Mouse (Mus musculus): Measurements from ENCODE around the gene Zfp462.
"Not testable (repeated sequence)": the region's sequence is repeated elsewhere in the genome, so short reads cannot be mapped to it uniquely, and the experiment has no call there.

The Zfp462 gene

DNA sequence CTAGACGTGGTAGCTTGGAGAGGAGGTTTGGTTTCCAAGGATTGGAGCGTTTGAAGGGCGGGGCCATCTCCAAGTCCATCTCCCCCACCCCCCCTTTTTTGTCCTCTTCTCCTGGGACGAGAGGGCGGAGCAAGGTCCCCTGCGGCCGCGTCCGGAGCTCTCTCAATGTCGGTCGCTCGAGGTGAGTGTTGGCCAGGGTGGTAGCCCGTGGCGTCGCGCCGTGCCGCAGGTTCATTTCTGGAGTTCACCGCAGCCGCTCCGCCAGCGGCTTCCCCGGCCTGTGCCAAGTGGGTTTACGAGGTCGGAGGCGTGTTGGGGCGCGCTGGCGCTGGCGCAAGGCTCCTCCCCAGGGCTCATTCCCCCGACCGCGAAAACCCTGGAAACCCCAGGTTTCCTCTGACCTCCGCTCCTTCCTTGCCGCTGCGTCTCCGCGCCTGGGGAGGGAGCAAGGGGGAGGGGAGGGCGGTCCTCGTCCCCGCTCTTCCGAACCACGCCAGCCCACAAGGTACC lies at the start of gene Zfp462:
TSS of gene Zfp462 (plus strand) at position 128 of the 510 bp plus-strand sequence.
- CTCF ChIA-PET: interaction anchor here (0.7 kb wide), 1 partner anchor 406 kb away, joined by 3 read pairs; no protein-coding TSS in a partner anchor

DNA sequence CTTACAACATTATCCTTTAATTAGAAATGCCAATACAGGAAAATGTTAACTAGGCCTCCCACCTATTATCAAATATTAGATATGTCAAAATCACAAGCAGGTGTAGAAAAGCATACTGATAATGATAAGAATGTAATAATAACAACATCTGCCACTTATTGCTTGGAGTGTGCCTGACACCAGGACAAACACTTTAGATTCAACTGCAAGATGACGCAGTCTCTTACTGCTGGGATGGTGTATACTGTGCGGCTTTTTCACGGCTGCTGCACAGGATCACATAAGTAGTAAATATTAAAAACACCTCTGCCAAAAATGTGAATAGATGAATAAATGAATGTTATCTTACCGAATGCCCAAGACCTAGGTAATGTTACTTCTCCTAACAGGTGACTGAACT lies 48.8 kb upstream of the Zfp462 start:
- CTCF ChIA-PET: no interaction called here

DNA sequence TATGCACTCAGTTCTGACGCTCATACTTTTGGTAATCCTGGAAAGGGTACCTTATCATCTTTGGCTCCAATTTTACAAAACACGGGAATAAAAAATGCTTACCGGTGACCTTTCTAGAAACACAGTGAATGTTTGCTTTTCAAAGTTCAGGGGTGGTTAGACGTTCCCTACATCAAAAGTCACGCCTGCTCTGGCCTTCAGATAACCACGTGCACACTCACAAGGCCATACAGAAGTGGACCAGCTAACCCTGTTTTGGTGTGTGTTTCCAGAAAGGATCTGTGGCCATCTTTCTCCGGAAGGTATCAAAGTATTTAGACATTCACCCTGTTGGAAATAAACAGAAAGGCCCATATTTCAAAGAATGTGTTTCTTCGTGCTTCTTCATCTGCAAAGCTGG lies 40.2 kb upstream of the Zfp462 start:
- CTCF ChIA-PET: no interaction called here

DNA sequence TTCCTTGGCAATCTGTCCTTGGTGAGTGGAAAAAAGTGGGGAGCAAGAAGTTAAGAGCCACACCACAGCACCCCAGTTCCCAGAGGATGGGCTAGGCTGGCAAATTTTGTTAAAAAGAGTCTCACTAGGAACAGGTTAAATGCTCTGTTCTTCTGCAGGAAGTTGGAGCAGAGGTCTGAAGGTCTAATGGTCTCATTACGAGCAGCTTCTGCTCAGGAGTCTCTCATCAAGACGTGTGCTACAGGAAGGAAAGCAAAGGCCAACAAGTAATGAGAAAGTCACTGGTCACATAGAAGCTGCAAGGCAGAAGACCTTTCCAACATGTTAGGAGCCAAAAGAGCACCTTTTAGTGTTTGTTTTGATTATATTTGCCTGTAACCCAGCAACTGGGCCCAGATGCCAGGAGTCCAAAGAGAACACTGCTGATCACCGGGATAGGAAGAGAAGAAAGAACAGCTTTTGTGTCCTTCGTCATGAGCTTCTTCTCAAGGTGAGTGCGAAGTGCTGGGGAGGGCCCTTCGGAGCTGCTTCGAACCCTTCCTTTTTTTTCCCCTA lies 39.4 kb upstream of the Zfp462 start:
- CTCF ChIA-PET: no interaction called here

DNA sequence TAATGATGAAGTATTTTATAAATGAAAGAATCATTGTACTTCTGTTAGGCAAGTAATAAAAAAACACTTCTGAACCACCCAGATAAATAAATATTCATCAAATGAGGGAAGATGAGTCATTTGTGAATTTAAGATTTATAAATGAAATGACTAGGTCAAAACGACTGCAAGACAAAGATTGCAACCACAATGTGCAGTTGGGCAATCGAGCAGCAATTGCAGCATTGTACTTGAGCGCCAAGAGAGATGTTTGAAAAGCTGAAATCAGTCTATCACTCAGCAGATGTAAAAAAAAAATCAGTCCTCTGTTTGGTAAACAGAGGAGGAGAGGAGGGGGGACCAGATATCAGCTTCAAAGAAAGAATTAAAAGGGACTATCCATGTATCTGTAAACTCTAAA lies 34.5 kb upstream of the Zfp462 start:
- CTCF ChIA-PET: no interaction called here

DNA sequence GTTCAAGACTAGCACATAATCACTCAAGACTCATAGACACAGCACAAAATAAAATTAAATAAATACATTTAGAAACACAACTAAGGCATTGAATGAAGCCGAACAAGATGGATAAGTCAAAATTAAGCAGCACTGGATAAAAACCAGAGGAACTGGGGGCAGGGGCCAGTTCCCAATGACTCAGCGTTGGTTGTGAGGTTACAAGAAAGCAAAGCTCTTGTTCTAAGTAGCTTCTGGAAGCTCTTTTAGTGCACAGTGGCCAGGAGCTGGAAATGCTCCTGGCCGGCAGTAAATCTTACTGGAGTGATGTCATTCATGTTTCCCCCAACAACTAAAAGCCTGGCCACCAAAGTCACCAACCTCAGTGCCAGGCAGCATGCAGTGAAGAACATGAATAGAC lies 26.6 kb upstream of the Zfp462 start:
- CTCF ChIA-PET: no interaction called here

DNA sequence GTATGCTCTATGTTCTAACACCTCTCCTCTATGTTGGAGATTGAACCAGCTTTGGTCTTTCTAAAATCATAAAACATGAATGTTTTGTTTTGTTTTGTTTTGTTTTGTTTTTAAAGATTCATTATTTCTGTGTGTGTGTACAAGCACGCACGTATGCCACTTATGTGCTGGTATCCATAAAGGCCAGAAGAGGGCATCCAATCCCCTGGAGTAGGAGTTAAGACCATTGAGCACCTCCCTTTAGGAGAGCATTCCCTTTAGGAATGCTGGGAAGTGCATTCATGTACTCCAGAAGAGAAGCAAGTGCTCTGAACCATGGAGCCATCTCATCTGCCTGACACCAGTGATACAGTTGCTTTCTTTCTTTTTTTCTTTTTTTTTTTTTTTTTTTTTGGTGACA lies 21.5 kb upstream of the Zfp462 start:
- CTCF ChIA-PET: no interaction called here

DNA sequence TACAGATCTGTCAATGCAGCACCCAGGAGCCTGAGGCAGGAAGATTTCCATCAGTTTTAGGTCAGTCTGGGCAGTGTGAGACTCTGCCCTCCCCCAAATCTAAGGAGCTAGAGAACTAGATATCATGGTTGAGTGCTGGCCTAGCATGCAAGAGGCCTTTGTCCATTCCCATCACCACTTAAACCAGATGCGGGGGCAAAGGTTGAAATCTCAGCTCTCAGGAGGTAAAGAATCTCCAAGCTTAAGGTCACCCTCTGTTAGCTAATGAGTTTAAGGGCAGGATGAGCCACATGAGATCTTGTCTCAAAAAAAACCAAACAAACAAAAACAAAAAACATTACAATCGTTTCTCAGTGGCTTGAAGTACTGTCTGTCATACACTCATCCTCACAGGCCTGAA lies 20.5 kb upstream of the Zfp462 start:
- CTCF ChIA-PET: no interaction called here

DNA sequence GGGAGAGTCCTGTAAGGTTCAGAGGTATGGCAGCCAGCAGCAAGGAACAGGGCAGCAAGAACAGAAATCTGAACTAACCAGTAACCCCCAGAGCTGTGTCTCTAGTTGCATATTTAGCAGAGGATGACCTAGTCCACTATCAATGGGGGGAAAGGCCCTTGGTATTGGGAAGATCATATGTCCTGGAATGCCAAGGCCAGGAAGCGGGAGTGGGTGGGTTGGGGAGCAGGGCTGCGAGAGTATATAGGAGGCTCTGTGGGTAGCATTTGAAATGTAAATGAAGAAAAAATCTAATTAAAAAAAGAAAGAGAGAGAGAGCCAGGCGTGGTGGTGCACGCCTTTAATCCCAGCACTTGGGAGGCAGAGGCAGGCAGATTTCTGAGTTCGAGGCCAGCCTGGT lies 18.4 kb upstream of the Zfp462 start:
- CTCF ChIA-PET: not testable (repeated sequence)

DNA sequence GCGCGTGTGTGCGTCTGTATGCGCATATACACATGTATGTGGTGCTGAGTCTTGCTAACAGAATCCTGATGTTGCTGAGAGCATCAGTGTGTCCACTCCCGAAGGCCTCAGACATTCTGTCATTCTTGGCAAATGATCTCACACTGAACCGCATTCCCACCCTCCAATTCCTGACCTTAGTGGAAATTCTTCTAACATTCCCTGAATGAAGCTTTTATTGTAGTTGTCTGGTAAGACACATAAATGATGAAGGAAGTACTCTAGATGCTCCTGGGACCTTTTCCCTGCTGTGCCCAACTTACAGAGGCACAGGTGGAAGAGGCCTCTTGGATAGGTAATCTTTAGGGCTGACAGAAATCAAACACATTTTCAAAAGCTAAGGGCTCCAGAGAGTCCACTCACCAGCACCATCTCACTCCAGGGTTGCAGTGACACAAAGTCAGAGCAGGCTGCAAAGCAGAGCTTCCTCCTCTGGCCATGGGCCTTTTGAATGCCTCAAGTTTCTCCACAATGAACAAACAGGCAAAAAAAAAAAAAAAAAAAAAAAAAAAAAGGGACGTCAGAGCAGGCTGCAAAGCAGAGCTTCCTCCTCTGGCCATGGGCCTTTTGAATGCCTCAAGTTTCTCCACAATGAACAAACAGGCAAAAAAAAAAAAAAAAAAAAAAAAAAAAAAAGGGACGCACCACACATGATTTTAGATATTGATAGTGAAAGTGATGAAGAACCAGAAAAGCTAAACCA lies 17.4 kb upstream of the Zfp462 start:
- CTCF ChIA-PET: not testable (repeated sequence)

DNA sequence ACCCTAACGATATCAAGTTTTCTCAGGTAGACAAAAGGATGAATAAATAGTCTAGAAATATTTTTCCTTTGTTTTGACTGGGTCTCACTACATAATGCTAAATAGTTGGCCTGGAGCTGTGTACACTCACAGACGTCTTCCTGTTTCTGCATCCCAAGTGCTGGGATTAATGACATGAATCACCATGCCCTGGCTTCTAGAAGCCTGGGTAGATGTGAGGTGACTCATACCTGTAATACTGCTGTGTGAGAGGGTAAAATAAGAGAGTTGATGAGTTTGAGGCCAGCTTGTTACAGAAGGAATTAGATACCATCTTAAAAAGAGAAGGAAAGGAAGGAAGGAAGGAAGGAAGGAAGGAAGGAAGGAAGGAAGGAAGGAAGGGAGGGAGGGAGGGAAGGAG lies 15.2 kb upstream of the Zfp462 start:
- CTCF ChIA-PET: no interaction called here

DNA sequence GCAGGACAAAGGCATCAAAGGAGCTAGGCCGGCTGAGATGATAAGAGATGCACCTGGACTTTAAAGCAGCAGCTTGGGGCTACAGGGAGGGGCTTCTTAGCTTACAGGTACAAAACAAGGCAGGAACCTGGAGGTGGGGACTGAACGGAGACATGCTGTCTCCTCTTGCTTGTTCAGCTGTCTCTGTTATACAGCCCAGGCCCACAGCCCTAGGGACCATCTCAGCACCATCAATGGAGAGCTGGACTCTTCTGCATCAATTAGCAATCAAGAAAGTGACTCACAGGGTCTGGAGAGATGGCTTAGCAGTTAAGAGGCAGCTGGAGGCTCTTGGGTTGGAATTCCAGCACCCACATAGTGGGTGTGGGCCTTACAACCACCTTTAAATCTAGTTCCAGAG lies 12.2 kb upstream of the Zfp462 start:
- CTCF ChIA-PET: no interaction called here

DNA sequence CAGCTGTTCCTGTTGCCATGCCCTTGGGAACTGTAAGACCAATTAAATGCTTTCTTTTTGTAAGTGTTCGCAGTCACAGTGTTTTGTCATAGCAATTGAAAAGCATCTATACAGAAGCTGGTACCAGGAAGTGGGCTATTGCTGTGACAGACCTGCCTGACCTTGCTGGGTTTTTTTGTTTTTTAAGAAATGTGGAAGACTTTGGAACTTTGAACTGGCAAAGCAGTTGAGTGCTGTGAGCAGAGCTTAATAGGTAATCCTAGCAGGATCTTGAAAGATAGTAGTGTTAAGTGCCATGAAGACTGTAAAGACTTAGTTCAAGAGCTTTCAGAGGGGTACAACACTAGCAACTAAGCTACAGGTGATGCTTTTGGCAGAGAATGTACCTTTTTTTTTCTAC lies 7.7 kb upstream of the Zfp462 start:
- CTCF ChIA-PET: no interaction called here

DNA sequence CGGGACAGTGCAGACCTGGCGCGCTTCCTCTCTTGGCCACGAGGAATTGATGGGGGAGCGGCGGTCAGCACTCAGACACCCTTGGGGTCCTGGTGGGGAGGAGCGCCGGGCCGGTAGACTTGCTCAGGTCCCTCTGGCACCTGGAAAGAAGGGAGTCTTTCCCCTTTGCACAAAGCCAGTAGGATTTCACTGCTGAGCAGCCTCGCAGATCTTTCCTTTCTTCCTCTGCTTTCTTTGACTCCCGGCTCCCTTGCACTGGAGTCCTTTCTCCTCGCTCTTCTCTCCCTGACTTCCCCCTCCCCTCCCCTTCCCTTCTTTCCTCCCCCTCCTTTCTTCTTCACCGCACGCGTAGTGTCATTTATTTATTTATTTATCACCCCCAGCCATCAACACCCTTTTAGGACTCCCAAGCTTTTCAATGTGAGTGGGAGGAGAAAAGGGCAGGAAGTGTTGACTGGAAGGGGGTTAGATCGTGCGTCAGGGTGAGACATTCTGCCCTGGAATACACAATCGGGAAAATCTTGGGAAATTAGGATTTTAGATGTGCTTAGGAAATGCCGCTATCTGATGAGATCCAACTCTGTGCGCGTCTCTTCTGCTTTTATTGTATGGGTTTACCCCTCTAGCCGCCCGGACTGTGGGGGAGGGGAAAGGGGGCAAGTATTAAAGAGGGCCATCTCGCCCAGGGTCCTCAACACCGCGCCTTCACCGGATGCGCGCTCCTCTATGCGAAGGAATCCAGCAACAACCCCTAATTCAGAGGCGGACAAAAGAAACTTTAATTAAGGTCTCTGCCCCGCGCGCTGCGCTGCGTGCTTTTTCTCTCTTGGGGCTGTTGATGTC lies 976 bp downstream of the Zfp462 start:
- CTCF ChIA-PET: no interaction called here

DNA sequence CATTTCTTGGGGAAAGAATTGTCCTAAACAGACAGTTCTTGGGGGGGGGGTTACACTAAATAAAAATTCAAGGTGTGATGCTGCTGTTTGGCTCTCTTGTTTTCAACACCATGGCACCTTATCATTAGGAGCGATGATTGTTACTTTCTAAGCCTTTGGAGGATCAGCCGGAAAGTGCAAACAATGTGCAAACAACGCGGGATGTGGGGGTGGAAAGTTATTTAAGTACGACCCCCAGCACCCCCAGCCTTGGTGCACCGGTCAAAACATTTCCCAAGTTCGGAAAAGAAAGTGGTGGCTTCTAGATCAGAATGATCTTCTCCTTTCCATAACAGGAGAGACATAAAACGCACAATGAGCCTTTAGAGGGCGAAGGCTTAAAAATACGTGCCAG lies 1.8 kb downstream of the Zfp462 start:
- CTCF ChIA-PET: no interaction called here

DNA sequence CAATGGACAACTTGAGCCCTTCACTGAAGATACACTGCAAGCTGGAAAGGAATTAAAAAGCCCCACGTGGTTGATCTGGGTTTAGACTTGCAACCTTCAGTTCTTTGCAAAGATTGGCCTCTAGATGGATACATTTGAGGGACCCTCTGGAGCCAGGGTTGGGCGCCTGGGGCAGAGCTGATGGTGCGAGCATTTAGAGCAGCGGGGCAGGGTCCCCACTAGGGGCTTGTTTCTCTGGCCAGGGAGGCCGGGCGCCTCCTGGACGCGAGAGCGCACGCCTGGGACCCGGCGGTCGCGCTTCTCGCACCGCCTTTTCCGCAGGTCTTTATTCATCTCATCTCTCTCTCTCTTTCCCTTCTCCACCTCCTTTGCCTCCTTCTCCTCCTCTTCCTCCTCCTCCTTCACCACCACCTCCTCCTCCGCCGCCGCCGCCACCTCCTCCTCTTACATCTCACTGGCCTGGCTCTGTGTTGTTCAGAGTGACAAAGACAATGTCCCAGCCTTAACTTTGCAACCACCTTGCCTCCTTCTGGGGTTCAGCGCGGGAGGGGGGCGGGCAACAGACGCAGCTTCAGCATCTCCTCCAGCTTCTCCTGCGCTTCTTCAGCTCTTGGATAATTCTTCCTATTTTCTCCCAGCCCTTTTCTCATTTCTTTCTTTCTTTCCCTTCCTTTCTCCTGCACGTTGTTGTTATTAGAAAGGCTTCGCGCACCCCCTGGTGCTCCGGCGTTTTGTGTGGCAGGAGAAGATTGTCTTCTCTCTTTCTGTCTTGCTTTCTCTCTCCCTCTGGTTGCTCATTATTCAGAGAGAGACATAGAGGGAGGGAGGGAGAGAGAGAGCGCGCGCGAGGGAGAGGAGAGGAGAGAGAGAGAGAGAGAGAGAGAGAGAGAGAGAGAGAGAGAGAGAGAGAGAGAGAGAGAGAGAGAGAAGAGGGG lies 2.5 kb downstream of the Zfp462 start:
- CTCF ChIA-PET: no interaction called here

DNA sequence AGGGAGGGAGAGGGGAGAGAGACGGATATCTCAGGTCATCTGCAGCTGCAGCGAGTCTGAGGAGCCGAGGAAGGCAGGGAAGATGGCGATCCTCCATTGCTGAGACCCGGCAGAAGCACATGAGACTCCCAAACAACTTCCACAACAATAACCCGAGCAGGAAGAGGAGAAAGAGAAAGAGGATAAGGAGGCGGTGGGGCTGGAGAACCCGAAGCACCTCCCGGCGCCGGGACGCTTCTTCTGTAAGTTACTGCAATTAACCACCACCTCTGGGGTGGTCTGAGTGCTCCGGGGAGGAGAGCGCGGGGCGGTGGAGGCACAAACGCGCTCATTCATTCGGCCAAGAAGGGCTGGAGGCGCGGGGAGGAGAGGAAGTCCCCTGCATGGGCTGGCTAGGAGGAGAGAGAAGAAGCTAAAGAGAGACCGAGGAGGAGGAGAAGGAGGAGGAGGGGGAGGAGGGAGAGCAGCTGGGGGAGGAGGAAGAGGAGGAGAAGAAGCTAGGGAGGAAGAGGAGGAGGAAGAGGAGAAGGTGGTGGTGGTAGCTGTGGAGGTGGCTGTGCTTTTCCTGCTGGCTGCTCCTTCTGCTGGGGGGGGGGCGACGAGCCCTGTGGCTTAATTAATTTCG lies 3.3 kb downstream of the Zfp462 start:
- CTCF ChIA-PET: no interaction called here

DNA sequence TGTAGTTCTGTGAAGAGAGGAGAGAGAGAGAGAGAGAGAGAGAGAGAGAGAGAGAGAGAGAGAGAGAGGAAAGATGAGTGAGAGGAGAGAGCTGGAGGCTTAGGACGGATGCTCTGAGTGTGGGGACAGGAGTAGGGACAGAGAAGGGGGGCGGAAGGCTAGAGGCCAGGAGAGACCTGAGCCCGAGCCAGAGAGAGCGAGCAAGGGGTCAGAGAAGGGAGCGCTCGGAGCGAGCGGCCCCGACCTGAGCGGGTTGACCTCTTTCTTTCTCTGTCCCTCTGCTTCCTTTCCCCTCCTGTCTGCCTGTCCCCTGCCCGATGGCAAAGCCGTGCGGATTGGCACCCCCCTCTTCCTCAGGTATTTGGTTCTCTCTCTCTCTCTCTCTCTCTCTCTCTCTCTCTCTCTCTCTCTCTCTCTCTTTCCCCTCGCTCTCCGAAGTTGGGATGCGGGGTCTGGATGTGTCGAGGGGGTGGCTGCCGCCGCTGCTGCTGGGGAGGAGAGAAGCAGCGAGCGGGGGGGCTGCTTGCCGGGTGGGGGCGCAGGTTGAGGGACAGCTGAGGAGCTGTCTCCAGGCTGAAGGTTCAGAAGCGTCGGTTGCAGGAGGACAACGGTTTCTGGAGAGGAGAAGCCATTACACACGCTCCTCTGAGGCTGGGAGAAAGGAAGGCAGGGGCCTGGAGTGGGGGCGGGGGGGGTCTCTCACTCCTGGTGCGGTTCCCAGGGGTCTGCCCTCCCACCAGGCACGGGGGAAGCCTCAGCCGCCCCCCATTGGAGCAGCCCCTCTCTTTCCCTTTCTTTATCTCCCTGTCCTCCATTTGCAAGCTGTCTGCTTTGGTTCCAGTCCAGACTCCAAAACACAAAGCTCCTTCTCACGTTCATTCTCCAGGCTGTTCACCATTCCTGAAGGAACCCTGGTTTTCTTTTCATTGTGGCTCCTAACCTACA lies 4.0 kb downstream of the Zfp462 start:
- CTCF ChIA-PET: no interaction called here

DNA sequence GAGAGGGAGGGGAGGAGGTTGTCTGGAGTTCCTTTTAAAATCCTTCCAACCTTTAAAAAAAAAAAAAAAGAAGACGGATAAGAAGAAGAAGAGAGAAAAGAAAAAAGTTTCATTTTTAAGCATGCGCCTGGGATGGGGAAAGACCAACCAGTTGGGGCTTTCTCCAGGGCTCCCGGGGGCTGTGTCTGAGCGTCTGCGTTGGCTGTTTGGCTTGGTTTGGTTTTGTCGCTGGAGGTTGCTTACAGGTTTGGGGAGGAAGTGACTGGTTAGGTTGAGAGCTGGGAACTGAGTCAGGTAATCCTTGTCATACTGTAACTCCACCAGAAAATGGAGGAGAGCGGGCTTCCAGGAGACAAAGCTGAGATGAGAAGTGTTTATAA lies 4.7 kb downstream of the Zfp462 start:
- CTCF ChIA-PET: no interaction called here

DNA sequence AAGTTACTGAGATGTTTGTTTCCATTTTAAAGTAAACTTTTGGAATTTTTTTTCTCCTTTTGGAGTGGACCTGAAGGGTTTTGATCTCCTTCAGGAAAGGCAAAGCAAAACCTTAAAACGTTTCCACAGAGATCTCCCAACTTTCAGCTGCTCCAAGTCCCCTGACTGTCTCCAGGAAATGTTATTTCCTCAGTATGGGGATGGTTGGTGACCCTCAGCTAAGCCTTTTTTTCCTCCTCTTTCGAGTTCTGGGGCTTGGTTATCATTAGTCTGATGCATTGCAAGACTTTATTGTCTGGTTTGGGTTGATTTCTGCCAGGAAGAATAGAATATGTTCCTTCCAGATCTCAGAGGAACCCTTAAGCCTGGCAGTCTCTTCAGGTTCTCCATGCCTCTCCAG lies 5.3 kb downstream of the Zfp462 start:
- CTCF ChIA-PET: no interaction called here
